Mouse (Mus musculus) spleen, postnatal 0 days (tissue): Measurements from ENCODE around the gene Lrrn1. TPM values are rescaled to one million over a fixed set of nuclear protein-coding genes. Genes with fewer than 3 reads are reported as not detected.

Experiments used
- polyA plus RNA-seq: library from polyadenylated mRNA; unstranded; fragments of >200 nt; fragmentation: Nextera tagmentation; extraction: Ambion mirVana; gene quantifications from 2 replicates; pipeline ENCODE4 v1.2.1, GENCODE M21; 2015

The Lrrn1 gene
- polyA plus RNA-seq: 3.8 and 4.9 TPM in 2 replicates

DNA sequence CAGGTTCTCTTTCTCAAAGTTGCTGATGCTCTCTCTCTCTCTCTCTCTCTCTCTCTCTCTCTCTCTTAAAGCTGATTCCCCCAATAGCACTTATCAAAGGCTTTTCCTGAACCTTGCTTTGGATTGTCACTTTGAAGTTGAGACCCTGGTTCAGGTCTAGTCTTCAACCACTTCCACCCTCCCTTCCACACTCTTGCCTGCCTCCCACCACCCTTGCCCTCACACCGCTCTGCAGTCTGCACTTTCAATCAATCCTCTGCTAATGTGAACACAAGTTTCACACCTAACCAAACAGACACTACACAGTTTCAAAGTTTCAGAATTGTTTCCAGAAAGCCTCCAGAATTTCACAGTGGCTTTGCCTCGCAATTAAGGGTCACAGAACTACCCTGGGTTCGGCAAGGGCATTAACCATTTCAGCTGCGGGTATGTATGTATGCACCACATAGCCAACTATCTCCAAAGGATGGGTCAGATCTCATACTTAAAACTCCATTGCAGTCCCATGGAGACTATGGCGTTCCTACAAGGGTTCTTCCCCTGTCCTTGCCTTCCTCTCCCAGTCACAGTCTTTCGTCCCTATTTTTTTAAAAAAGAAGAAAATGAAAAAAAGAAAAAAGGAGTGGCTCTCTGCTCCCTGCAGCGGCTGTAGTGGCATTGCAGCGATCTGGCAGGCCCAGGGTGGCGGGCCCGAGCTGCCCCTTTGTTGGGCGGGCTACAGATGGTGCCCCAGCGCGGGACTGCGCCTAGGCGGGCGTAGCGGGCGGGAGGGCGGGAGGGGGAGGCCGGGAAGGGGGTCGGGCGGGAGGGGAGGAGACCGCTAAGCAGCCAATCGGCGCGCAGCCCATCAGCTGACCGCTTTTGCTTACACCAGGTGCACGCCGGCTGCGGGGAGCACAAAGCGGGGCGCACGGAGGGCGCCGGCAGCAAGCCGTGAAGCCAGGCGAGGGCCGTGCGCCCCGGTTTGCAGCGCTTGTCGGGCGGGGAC lies at the start of gene Lrrn1:
Gene Lrrn1 (plus strand): TSS at position 892 of the 988 bp plus-strand sequence.

